Mouse (Mus musculus) ES-Bruce4 (cell line): Measurements from ENCODE around the gene Cabp4.

Source experiments
- CTCF ChIP-seq: IDR thresholded peaks from one replicate; pipeline ENCODE4 v1.8.1; 2011; ENCODE audit warnings: low read depth, low read length
- EP300 ChIP-seq: IDR thresholded peaks from 2 replicates; pipeline ENCODE4 v1.6.1; 2011; ENCODE audit warnings: low read depth, low read length; ENCODE audit not compliant: insufficient read depth
- POLR2A ChIP-seq: IDR thresholded peaks from one replicate; pipeline ENCODE4 v1.8.1; 2011; ENCODE audit warnings: low read length; ENCODE audit not compliant: insufficient read depth

DNA sequence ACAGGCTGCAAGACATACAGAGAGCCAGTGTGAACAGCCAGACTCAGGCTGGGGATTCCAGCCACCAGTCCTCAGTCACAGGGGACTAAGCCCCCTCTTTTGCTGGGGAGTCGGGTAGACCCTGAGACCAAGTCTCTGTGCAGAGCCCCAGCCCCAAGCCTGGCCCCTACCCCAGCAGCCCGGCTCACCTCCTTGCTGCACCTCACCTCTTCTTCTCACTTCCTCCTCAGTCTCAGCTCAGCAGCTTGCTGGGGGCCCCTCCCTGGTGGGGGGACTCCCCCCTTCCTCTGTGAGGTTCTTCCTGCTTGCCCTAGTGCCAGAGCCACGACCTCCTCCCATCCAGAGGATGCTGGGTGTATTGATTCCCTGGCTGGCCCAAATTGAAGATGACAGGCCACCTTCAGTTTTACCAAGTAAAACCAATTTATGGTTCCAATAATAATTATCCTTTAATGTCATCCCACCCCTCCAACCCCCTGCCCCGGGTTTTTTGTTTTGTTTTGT, 47.0 kb upstream of the Cabp4 start, which contains the start of gene Tbc1d10c:
- no peak for TF ChIP-seq CTCF
- no peak for TF ChIP-seq POLR2A
- TF ChIP-seq EP300, result no peak
